Mouse (Mus musculus): ENCODE measurements around the gene Epha6. TPM values are rescaled to one million over a fixed set of nuclear protein-coding genes. Genes with fewer than 3 reads are reported as not detected.

Epha6 gene
- total and polyA plus RNA-seq, 3 experiments = 0.04 TPM; not detected in 2

GRCm38 (mm10) chr16:59683434-59683833 is 921.9 kb downstream of the Epha6 start:
- peak; percentile 32 for DNase-seq
- 6% methylated on average over 8 of the region's 8 CpGs for WGBS

GRCm38 (mm10) chr16:59682216-59682891 is 923.0 kb downstream of the Epha6 start:
- intact Hi-C loops (cut with DNase I) = loop anchor here (5.0 kb wide), 2 partner anchors 260 to 855 kb away; no protein-coding TSS in a partner anchor

More at GRCm38 (mm10) chr16:59683434-59683833, 921.9 kb downstream of the Epha6 start:
- Histone ChIP-seq H3K27ac (no peak overlapping the region), H3K9ac (ENCODE audit: low read depth, low read length) (no peak overlapping the region), H3K4me1 (ENCODE audit: control insufficient read depth, insufficient read depth, low read length) (peaks cover 1% of the 10 kb centered on the region; the same call in 1 of the 2 replicates), H3K36me3 (ENCODE audit: control insufficient read depth, insufficient read depth, low read length) (no peaks in the 10 kb centered on the region), H3K79me2 (replicated peaks; ENCODE audit: control insufficient read depth, insufficient read depth, low read length) (no peaks in the 10 kb centered on the region), H3K4me3 (no peak overlapping the region), H3K27me3 (ENCODE audit: control insufficient read depth, insufficient read depth, low read length) (no peaks in the 10 kb centered on the region)
- TF ChIP-seq POLR2A (IDR thresholded peaks at IDR 0.05; ENCODE audit: insufficient read depth, low read depth, low read length) (no peak), CTCF (IDR thresholded peaks at IDR 0.05) (peak; percentile 95)
- intact Hi-C loops (cut with DNase I) = loop anchor here (5.0 kb wide), 2 partner anchors 261 to 854 kb away; no protein-coding TSS in a partner anchor

GRCm38 (mm10) chr16:59666938-59667337 is 938.4 kb downstream of the Epha6 start:
- Histone ChIP-seq H3K27me3 (ENCODE audit: control insufficient read depth, insufficient read depth, low read length) (no peaks in the 10 kb centered on the region), H3K36me3 (ENCODE audit: control insufficient read depth, insufficient read depth, low read length) (no peaks in the 10 kb centered on the region), H3K4me3 (no peak overlapping the region), H3K9ac (ENCODE audit: low read depth, low read length) (no peak overlapping the region), H3K27ac (no peak overlapping the region), H3K4me1 (ENCODE audit: control insufficient read depth, insufficient read depth, low read length) (no peaks in the 10 kb centered on the region), H3K79me2 (replicated peaks; ENCODE audit: control insufficient read depth, insufficient read depth, low read length) (no peaks in the 10 kb centered on the region)
- TF ChIP-seq POLR2A (IDR thresholded peaks at IDR 0.05; ENCODE audit: insufficient read depth, low read depth, low read length) = no peak
- TF ChIP-seq CTCF (IDR thresholded peaks at IDR 0.05) = peak; percentile 17; the same call in 1 of the 2 replicates
- no peak for TF ChIP-seq EP300 (IDR thresholded peaks at IDR 0.05; ENCODE audit: insufficient read depth, low read depth, low read length)
- 90% methylated on average over 2 of the region's 2 CpGs for WGBS
- no peak for DNase-seq
- intact Hi-C loops (cut with DNase I) = no loop called here

More at GRCm38 (mm10) chr16:59682216-59682891, 923.0 kb downstream of the Epha6 start:
- WGBS = 78% methylated on average over 8 of the region's 8 CpGs
- H3K27ac ChIP-seq = no peak overlapping the region
- TF ChIP-seq CTCF (IDR thresholded peaks at IDR 0.05) = no peak
- no peak for TF ChIP-seq EP300 (IDR thresholded peaks at IDR 0.05; ENCODE audit: insufficient read depth, low read depth, low read length)
- no peak for TF ChIP-seq POLR2A (IDR thresholded peaks at IDR 0.05; ENCODE audit: insufficient read depth, low read depth, low read length)
- H3K4me3 ChIP-seq = no peak overlapping the region
- H3K4me1 ChIP-seq (ENCODE audit: control insufficient read depth, insufficient read depth, low read length) = peaks cover 1% of the 10 kb centered on the region; the same call in 1 of the 2 replicates
- DNase-seq = no peak
- H3K9ac ChIP-seq (ENCODE audit: low read depth, low read length) = no peak overlapping the region
- H3K36me3 ChIP-seq (ENCODE audit: control insufficient read depth, insufficient read depth, low read length) = no peaks in the 10 kb centered on the region
- no peaks in the 10 kb centered on the region for H3K79me2 ChIP-seq (replicated peaks; ENCODE audit: control insufficient read depth, insufficient read depth, low read length)
- no peaks in the 10 kb centered on the region for H3K27me3 ChIP-seq (ENCODE audit: control insufficient read depth, insufficient read depth, low read length)

- no peaks in the 10 kb centered on the region for H3K4me1 ChIP-seq (ENCODE audit: control insufficient read depth, insufficient read depth, low read length)
- DNase-seq = no peak
- WGBS = 69% methylated on average over 2 of the region's 2 CpGs
- H3K36me3 ChIP-seq (ENCODE audit: control insufficient read depth, insufficient read depth, low read length) = no peaks in the 10 kb centered on the region
- no peaks in the 10 kb centered on the region for H3K79me2 ChIP-seq (replicated peaks; ENCODE audit: control insufficient read depth, insufficient read depth, low read length)
- H3K9ac ChIP-seq (ENCODE audit: low read depth, low read length) = no peak overlapping the region
- intact Hi-C loops (cut with DNase I) = no loop called here
- TF ChIP-seq EP300 (IDR thresholded peaks at IDR 0.05; ENCODE audit: insufficient read depth, low read depth, low read length) = no peak
- no peak for TF ChIP-seq POLR2A (IDR thresholded peaks at IDR 0.05; ENCODE audit: insufficient read depth, low read depth, low read length)
- TF ChIP-seq CTCF (IDR thresholded peaks at IDR 0.05) = no peak
- no peak overlapping the region for H3K27ac ChIP-seq
- H3K27me3 ChIP-seq (ENCODE audit: control insufficient read depth, insufficient read depth, low read length) = no peaks in the 10 kb centered on the region
- H3K4me3 ChIP-seq = no peak overlapping the region
Measured at GRCm38 (mm10) chr16:59643766-59644165, 961.6 kb downstream of the Epha6 start.

GRCm38 (mm10) chr16:59639985-59640384 is 965.3 kb downstream of the Epha6 start:
- no peak overlapping the region for H3K9ac ChIP-seq (ENCODE audit: low read depth, low read length)
- H3K4me3 ChIP-seq = peak overlapping the region; percentile 80
- no peak for DNase-seq
- no peaks in the 10 kb centered on the region for H3K36me3 ChIP-seq (ENCODE audit: control insufficient read depth, insufficient read depth, low read length)
- intact Hi-C loops (cut with DNase I) = loop anchor here (2.0 to 5.0 kb wide), 2 partner anchors 39 to 168 kb away; partner anchors contain the start of genes Crybg3 and Riox2
- whole genome bisulfite sequencing = 78% methylated on average over 3 of the region's 3 CpGs
- no peaks in the 10 kb centered on the region for H3K4me1 ChIP-seq (ENCODE audit: control insufficient read depth, insufficient read depth, low read length)
- TF ChIP-seq CTCF (IDR thresholded peaks at IDR 0.05) (no peak), EP300 (IDR thresholded peaks at IDR 0.05; ENCODE audit: insufficient read depth, low read depth, low read length) (no peak), POLR2A (IDR thresholded peaks at IDR 0.05; ENCODE audit: insufficient read depth, low read depth, low read length) (no peak)
- peak overlapping the region; percentile 87; the same call in 1 of the 2 replicates for H3K27ac ChIP-seq
- H3K27me3 ChIP-seq (ENCODE audit: control insufficient read depth, insufficient read depth, low read length) = no peaks in the 10 kb centered on the region
- H3K79me2 ChIP-seq (replicated peaks; ENCODE audit: control insufficient read depth, insufficient read depth, low read length) = no peaks in the 10 kb centered on the region

- Histone ChIP-seq H3K4me3 (peak within 1 kb of the TSS; percentile 80), H3K79me2 (replicated peaks; ENCODE audit: control insufficient read depth, insufficient read depth, low read length) (no peaks in the 10 kb centered on the region), H3K4me1 (ENCODE audit: control insufficient read depth, insufficient read depth, low read length) (no peaks in the 10 kb centered on the region), H3K27me3 (ENCODE audit: control insufficient read depth, insufficient read depth, low read length) (no peaks in the 10 kb centered on the region), H3K9ac (ENCODE audit: low read depth, low read length) (peak within 1 kb of the TSS; percentile 64), H3K27ac (peak within 1 kb of the TSS; percentile 87), H3K36me3 (ENCODE audit: control insufficient read depth, insufficient read depth, low read length) (no peaks in the 10 kb centered on the region)
- peak; percentile 83 for TF ChIP-seq POLR2A (IDR thresholded peaks at IDR 0.05; ENCODE audit: insufficient read depth, low read depth, low read length)
- 0 out of 2 replicates have a peak, but pooled peaks have one; percentile 6 for TF ChIP-seq EP300 (IDR thresholded peaks at IDR 0.05; ENCODE audit: insufficient read depth, low read depth, low read length)
- TF ChIP-seq CTCF (IDR thresholded peaks at IDR 0.05) = no peak
- peak; percentile 95 for DNase-seq
- under 1% methylated on average over 46 of the region's 46 CpGs for WGBS
- intact Hi-C loops (cut with DNase I) = loop anchor here (2.0 to 5.0 kb wide), 2 partner anchors 38 to 167 kb away; partner anchors contain the start of genes Crybg3 and Riox2
Measured at GRCm38 (mm10) chr16:59639102-59639691, 966.1 kb downstream of the Epha6 start, which contains the start of gene Arl6. Arl6 (minus strand) TSS chr16:59639391.
